Mouse (Mus musculus) liver, embryonic 12.5 days (tissue): ENCODE measurements at regions not wholly inside any gene's neighbourhood (a gene's known extent, or its start where the extent isn't known, plus 50 kb on each side); places are given as distances from the start of the nearest gene placed in this dataset.

Experiments used
- ATAC-seq: fragments of 200-750 bp; cut with Nextera tagmentation; 2 replicates; pipeline ENCODE4 v1.8.0; 2017; ENCODE audit warnings: moderate number of reproducible peaks, mild to moderate bottlenecking, moderate library complexity
- H3K27ac ChIP-seq: fragments of 300-500 bp; sonication (generic); 2 replicates; pipeline ENCODE4 v1.5.1; 2016; ENCODE audit warnings: mild to moderate bottlenecking
- H3K27me3 ChIP-seq: fragments of 300-500 bp; sonication (generic); replicated peaks from 2 replicates; pipeline ENCODE4 v1.6.1; 2016; ENCODE audit warnings: mild to moderate bottlenecking, moderate library complexity
- H3K36me3 ChIP-seq: fragments of 300-500 bp; sonication (generic); 2 replicates; pipeline ENCODE4 v1.6.1; 2016; ENCODE audit warnings: mild to moderate bottlenecking, moderate library complexity
- H3K4me1 ChIP-seq: fragments of 300-500 bp; sonication (generic); 2 replicates; pipeline ENCODE4 v1.6.1; 2016
- H3K4me2 ChIP-seq: fragments of 300-500 bp; sonication (generic); 2 replicates; pipeline ENCODE4 v1.6.1; 2016; ENCODE audit warnings: mild to moderate bottlenecking, moderate library complexity
- H3K4me3 ChIP-seq: fragments of 300-500 bp; sonication (generic); 2 replicates; pipeline ENCODE4 v1.5.1; 2016; ENCODE audit warnings: mild to moderate bottlenecking, moderate library complexity
- H3K9ac ChIP-seq: fragments of 300-500 bp; sonication (generic); 2 replicates; pipeline ENCODE4 v1.6.1; 2016; ENCODE audit warnings: mild to moderate bottlenecking, moderate library complexity
- H3K9me3 ChIP-seq: fragments of 300-500 bp; sonication (generic); replicated peaks from 2 replicates; pipeline ENCODE4 v1.6.1; 2016; ENCODE audit warnings: mild to moderate bottlenecking, moderate library complexity
- WGBS: fragments of 180-500 bp; shearing (Covaris S2); methylation state at CpG from one replicate; pipeline ENCODE4 v1.1.7; 2016; ENCODE audit not compliant: insufficient replicate concordance; 5-methylcytosine and 5-hydroxymethylcytosine counted together

- 80% methylated on average over 3 of the region's 3 CpGs for WGBS
- no peaks in the 10 kb centered on the region for H3K36me3 ChIP-seq
- no peak overlapping the region for H3K27ac ChIP-seq
- H3K9me3 ChIP-seq = no peaks in the 10 kb centered on the region
- no peak overlapping the region for H3K4me2 ChIP-seq
- H3K4me1 ChIP-seq = no peaks in the 10 kb centered on the region
- H3K4me3 ChIP-seq = no peak overlapping the region
- no peak for ATAC-seq
- H3K9ac ChIP-seq = no peak overlapping the region
- H3K27me3 ChIP-seq = no peaks in the 10 kb centered on the region
Measured at GRCm38 (mm10) chr13:47784406-47784805, 476.6 kb upstream of the Id4 start.

- H3K27ac ChIP-seq = no peak overlapping the region
- H3K9me3 ChIP-seq = no peaks in the 10 kb centered on the region
- WGBS = 58% methylated on average over 4 of the region's 4 CpGs
- H3K4me3 ChIP-seq = no peak overlapping the region
- H3K27me3 ChIP-seq = no peaks in the 10 kb centered on the region
- no peak overlapping the region for H3K9ac ChIP-seq
- no peaks in the 10 kb centered on the region for H3K4me1 ChIP-seq
- no peaks in the 10 kb centered on the region for H3K36me3 ChIP-seq
- H3K4me2 ChIP-seq = no peak overlapping the region
- no peak for ATAC-seq
Measured at GRCm38 (mm10) chr13:47797859-47798258, 463.2 kb upstream of the Id4 start.

- Histone ChIP-seq H3K27ac (no peak overlapping the region), H3K4me3 (no peak overlapping the region), H3K27me3 (no peaks in the 10 kb centered on the region), H3K9ac (no peak overlapping the region), H3K4me2 (no peak overlapping the region), H3K4me1 (no peaks in the 10 kb centered on the region), H3K9me3 (no peaks in the 10 kb centered on the region), H3K36me3 (no peaks in the 10 kb centered on the region)
- WGBS = 63% methylated on average over 6 of the region's 6 CpGs
- no peak for ATAC-seq
Measured at GRCm38 (mm10) chr13:47811711-47812415, 449.2 kb upstream of the Id4 start.

GRCm38 (mm10) chr13:47818924-47819564 lies 442.0 kb upstream of the Id4 start:
- Histone ChIP-seq H3K36me3 (no peaks in the 10 kb centered on the region), H3K4me3 (no peak overlapping the region), H3K27me3 (no peaks in the 10 kb centered on the region), H3K4me2 (no peak overlapping the region), H3K27ac (no peak overlapping the region), H3K9me3 (no peaks in the 10 kb centered on the region), H3K4me1 (no peaks in the 10 kb centered on the region), H3K9ac (no peak overlapping the region)
- ATAC-seq = no peak
- 52% methylated on average over 9 of the region's 9 CpGs for WGBS

- Histone ChIP-seq H3K4me3 (no peak overlapping the region), H3K4me1 (no peaks in the 10 kb centered on the region), H3K9me3 (peaks cover 8% of the 10 kb centered on the region; the same call in 1 of the 2 replicates), H3K9ac (no peak overlapping the region), H3K27ac (no peak overlapping the region), H3K27me3 (no peaks in the 10 kb centered on the region), H3K36me3 (no peaks in the 10 kb centered on the region), H3K4me2 (no peak overlapping the region)
- ATAC-seq = no peak
- 37% methylated on average over 9 of the region's 9 CpGs for WGBS
Measured at GRCm38 (mm10) chr13:47836491-47836890, 424.5 kb upstream of the Id4 start.

GRCm38 (mm10) chr13:47842418-47842817 lies 418.6 kb upstream of the Id4 start:
- no peak overlapping the region for H3K4me3 ChIP-seq
- H3K27ac ChIP-seq = no peak overlapping the region
- H3K9me3 ChIP-seq = no peaks in the 10 kb centered on the region
- ATAC-seq = no peak
- H3K4me2 ChIP-seq = no peak overlapping the region
- no peaks in the 10 kb centered on the region for H3K4me1 ChIP-seq
- H3K9ac ChIP-seq = no peak overlapping the region
- no peaks in the 10 kb centered on the region for H3K36me3 ChIP-seq
- H3K27me3 ChIP-seq = no peaks in the 10 kb centered on the region
- 59% methylated on average over 8 of the region's 8 CpGs for WGBS

- no peak overlapping the region for H3K4me3 ChIP-seq
- ATAC-seq = no peak
- H3K4me2 ChIP-seq = no peak overlapping the region
- no peaks in the 10 kb centered on the region for H3K4me1 ChIP-seq
- H3K27me3 ChIP-seq = no peaks in the 10 kb centered on the region
- no peaks in the 10 kb centered on the region for H3K36me3 ChIP-seq
- WGBS = 69% methylated on average over 9 of the region's 9 CpGs
- no peak overlapping the region for H3K9ac ChIP-seq
- no peak overlapping the region for H3K27ac ChIP-seq
- no peaks in the 10 kb centered on the region for H3K9me3 ChIP-seq
Measured at GRCm38 (mm10) chr13:47843011-47843410, 418.0 kb upstream of the Id4 start.

- no peak for ATAC-seq
- 55% methylated on average over 13 of the region's 13 CpGs for WGBS
Measured at GRCm38 (mm10) chr13:47843541-47844267, 417.3 kb upstream of the Id4 start.

GRCm38 (mm10) chr13:47846713-47847112 lies 414.3 kb upstream of the Id4 start:
- Histone ChIP-seq H3K27ac (no peak overlapping the region), H3K27me3 (no peaks in the 10 kb centered on the region), H3K4me2 (no peak overlapping the region), H3K9ac (no peak overlapping the region), H3K36me3 (no peaks in the 10 kb centered on the region), H3K4me3 (no peak overlapping the region), H3K9me3 (no peaks in the 10 kb centered on the region), H3K4me1 (no peaks in the 10 kb centered on the region)
- 66% methylated on average over 3 of the region's 3 CpGs for WGBS
- no peak for ATAC-seq

More at GRCm38 (mm10) chr13:47843541-47844267, 417.3 kb upstream of the Id4 start:
- H3K4me1 ChIP-seq = no peaks in the 10 kb centered on the region
- no peaks in the 10 kb centered on the region for H3K27me3 ChIP-seq
- no peak overlapping the region for H3K4me3 ChIP-seq
- no peak overlapping the region for H3K4me2 ChIP-seq
- no peak overlapping the region for H3K27ac ChIP-seq
- H3K9ac ChIP-seq = no peak overlapping the region
- H3K36me3 ChIP-seq = no peaks in the 10 kb centered on the region
- no peaks in the 10 kb centered on the region for H3K9me3 ChIP-seq

- Histone ChIP-seq H3K9me3 (no peaks in the 10 kb centered on the region), H3K9ac (no peak overlapping the region), H3K36me3 (no peaks in the 10 kb centered on the region), H3K4me1 (no peaks in the 10 kb centered on the region), H3K4me3 (no peak overlapping the region), H3K27ac (no peak overlapping the region), H3K4me2 (no peak overlapping the region), H3K27me3 (no peaks in the 10 kb centered on the region)
- no peak for ATAC-seq
- 53% methylated on average over 11 of the region's 11 CpGs for WGBS
Measured at GRCm38 (mm10) chr13:47848371-47849188, 412.4 kb upstream of the Id4 start.

- no peaks in the 10 kb centered on the region for H3K9me3 ChIP-seq
- no peak overlapping the region for H3K4me3 ChIP-seq
- no peak overlapping the region for H3K9ac ChIP-seq
- H3K27ac ChIP-seq = no peak overlapping the region
- no peaks in the 10 kb centered on the region for H3K36me3 ChIP-seq
- no peak for ATAC-seq
- H3K4me1 ChIP-seq = no peaks in the 10 kb centered on the region
- WGBS = 7% methylated on average over 22 of the region's 22 CpGs
- H3K27me3 ChIP-seq = peaks cover 25% of the 10 kb centered on the region
- H3K4me2 ChIP-seq = peak overlapping the region; percentile 12
Measured at GRCm38 (mm10) chr13:47855422-47856108, 405.5 kb upstream of the Id4 start.
